Mouse (Mus musculus) hindbrain, embryonic 11.5 days (tissue): ENCODE results near the gene Fam25c. TPM values are rescaled to one million over a fixed set of nuclear protein-coding genes. Genes with fewer than 3 reads are reported as not detected.
A peak's percentile ranks its signal among the peaks of the same experiment; 100 is the strongest.

ENCODE experiments used
- ATAC-seq: fragments of 200-750 bp; cut with Nextera tagmentation; 2 replicates; pipeline ENCODE4 v1.8.0; 2017; ENCODE audit warnings: mild to moderate bottlenecking, moderate TSS enrichment, moderate library complexity; ENCODE audit not compliant: low FRiP score
- DNase-seq: peaks from one replicate; pipeline ENCODE4 v3.0.0-alpha.2; 2015; ENCODE audit warnings: low spot score
- H3K27ac ChIP-seq: fragments of 300-500 bp; sonication (generic); 2 replicates; pipeline ENCODE4 v1.5.1; 2014; ENCODE audit warnings: mild to moderate bottlenecking, low read depth, low read length
- H3K27me3 ChIP-seq: fragments of 300-500 bp; sonication (generic); 2 replicates; pipeline ENCODE4 v1.6.1; 2014; ENCODE audit warnings: mild to moderate bottlenecking, low read length, moderate library complexity, mixed read lengths; ENCODE audit not compliant: control insufficient read depth, insufficient read depth
- H3K36me3 ChIP-seq: fragments of 300-500 bp; sonication (generic); 2 replicates; pipeline ENCODE4 v1.6.1; 2014; ENCODE audit warnings: mild to moderate bottlenecking, low read length, moderate library complexity, mixed read lengths; ENCODE audit not compliant: control insufficient read depth, insufficient read depth
- H3K4me1 ChIP-seq: fragments of 300-500 bp; sonication (generic); replicated peaks from 2 replicates; pipeline ENCODE4 v1.6.1; 2014; ENCODE audit warnings: low read length, mixed read lengths; ENCODE audit not compliant: control insufficient read depth, insufficient read depth
- H3K4me2 ChIP-seq: fragments of 300-500 bp; sonication (generic); replicated peaks from 2 replicates; pipeline ENCODE4 v1.6.1; 2014; ENCODE audit warnings: mild to moderate bottlenecking, low read depth, low read length
- H3K4me3 ChIP-seq: fragments of 300-500 bp; sonication (generic); 2 replicates; pipeline ENCODE4 v1.5.1; 2014; ENCODE audit warnings: low read depth, low read length
- H3K9ac ChIP-seq: fragments of 300-500 bp; sonication (generic); 2 replicates; pipeline ENCODE4 v1.6.1; 2014; ENCODE audit warnings: low read depth, low read length
- H3K9me3 ChIP-seq: fragments of 300-500 bp; sonication (generic); 2 replicates; pipeline ENCODE4 v1.6.1; 2016; ENCODE audit warnings: low read length; ENCODE audit not compliant: control insufficient read depth
- WGBS: fragments of 180-500 bp; shearing (Covaris S2); extraction: QIAGEN DNeasy Blood & Tissue Kit; methylation state at CpG from one replicate; pipeline ENCODE4 v1.1.7; 2014; 5-methylcytosine and 5-hydroxymethylcytosine counted together
- polyA plus RNA-seq: library from polyadenylated mRNA; unstranded; fragments of >200 nt; fragmentation: Nextera tagmentation; extraction: Ambion mirVana; gene quantifications from 2 replicates; pipeline ENCODE4 v1.2.1, GENCODE M21; 2014

Fam25c gene
- polyA plus RNA-seq, 1 experiment from 2014 or later: not detected

DNA sequence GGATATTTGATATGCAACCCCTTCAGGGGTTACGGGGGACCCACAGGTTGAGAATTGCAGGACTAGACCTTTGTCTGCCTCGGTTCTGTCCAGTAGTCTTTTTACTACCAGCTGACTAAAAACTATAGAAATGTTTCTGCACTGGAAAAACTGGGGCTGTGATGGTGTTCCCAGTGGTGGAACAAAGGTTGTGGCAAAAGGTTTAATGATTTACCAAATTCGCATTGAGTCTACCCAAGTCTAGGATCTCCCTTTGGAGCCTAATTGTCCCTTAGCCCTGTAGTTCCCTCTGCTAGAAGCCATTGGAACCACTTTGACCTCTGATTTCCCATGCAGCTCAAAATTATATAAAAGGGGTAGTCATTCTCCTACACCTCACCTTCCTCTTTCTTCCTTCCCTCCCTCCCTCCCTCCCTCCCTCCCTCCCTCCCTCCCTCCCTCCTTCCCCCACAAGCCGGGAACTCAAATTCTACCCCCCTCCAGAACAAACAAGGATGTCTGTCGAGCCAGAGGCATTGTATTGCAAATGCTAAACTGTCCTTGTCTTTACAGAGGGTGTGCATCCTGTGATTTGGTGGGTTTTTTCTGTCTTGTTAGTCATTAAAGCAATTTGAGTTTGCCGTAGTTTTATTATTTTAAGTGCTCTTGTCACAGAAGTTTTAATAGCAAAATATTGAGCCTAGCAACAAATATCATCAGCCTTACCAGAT, 42.7 kb downstream of the Fam25c start:
- no peaks in the 10 kb centered on the region for H3K36me3 ChIP-seq
- peak overlapping the region; percentile 68 for H3K4me2 ChIP-seq
- no peak for ATAC-seq
- no peaks in the 10 kb centered on the region for H3K27me3 ChIP-seq
- H3K9me3 ChIP-seq: no peaks in the 10 kb centered on the region
- H3K4me1 ChIP-seq: no peaks in the 10 kb centered on the region
- no peak overlapping the region for H3K27ac ChIP-seq
- DNase-seq: no peak
- WGBS: 18% methylated on average over 5 of the region's 6 CpGs
- peak overlapping the region; percentile 19; the same call in 1 of the 2 replicates for H3K9ac ChIP-seq
- H3K4me3 ChIP-seq: peak overlapping the region; percentile 70

DNA sequence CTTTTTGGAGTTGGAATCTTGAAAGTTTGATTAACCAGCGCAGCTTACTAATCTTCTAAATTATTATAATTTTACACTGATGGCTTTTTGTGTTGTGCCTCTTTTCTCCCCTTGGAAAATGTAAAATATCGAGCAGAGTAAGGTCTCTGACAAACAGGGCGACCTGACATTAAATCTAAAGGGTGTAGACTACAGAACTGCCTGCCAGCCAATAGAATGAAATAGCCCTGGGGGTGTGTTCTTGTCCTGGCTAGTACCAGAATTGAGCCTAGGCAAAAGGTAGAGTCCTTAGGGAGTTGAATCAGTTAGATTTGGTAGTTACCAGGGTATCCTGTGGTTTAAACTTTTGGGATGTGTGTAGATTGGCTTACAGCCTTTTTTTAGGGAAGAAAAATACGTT, 43.5 kb downstream of the Fam25c start:
- H3K4me1 ChIP-seq: no peaks in the 10 kb centered on the region
- H3K36me3 ChIP-seq: no peaks in the 10 kb centered on the region
- DNase-seq: peak; percentile 34
- no peak for ATAC-seq
- H3K4me3 ChIP-seq: peak overlapping the region; percentile 70
- WGBS: 3% methylated on average over 4 of the region's 4 CpGs
- peak overlapping the region; percentile 68 for H3K4me2 ChIP-seq
- H3K27ac ChIP-seq: no peak overlapping the region
- H3K9ac ChIP-seq: peak overlapping the region; percentile 90
- H3K9me3 ChIP-seq: no peaks in the 10 kb centered on the region
- no peaks in the 10 kb centered on the region for H3K27me3 ChIP-seq

DNA sequence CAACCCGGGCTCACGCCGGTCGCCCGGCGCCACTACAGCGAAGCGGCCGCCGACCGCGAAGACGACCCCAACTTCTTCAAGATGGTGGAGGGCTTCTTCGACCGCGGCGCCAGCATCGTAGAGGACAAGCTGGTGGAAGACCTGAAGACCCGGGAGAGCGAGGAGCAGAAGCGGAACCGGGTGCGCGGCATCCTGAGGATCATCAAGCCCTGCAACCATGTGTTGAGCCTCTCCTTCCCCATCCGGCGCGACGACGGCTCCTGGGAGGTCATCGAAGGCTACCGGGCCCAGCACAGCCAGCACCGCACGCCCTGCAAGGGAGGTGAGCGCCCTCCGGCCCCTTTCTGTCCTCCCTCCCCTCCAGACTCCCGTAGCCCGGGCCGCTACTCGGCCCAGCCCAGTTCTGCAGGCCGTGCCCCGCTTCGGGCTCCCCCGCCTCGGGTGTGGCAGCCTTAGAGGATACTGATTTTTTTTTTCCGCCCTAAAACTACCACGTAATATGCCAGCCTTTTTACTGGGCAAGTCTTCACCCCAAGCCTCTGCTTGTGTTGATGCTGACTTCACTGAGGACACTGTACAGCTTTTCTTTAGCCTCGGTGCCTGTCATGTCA, 44.1 kb downstream of the Fam25c start:
- DNase-seq (no peak), ATAC-seq (peak; percentile 52)
- Histone ChIP-seq H3K4me1 (no peaks in the 10 kb centered on the region), H3K9me3 (no peaks in the 10 kb centered on the region), H3K27me3 (no peaks in the 10 kb centered on the region), H3K36me3 (no peaks in the 10 kb centered on the region), H3K4me3 (peak overlapping the region; percentile 70), H3K4me2 (peak overlapping the region; percentile 68), H3K27ac (peak overlapping the region; percentile 94), H3K9ac (peak overlapping the region; percentile 90)
- WGBS: under 1% methylated on average over 35 of the region's 47 CpGs

DNA sequence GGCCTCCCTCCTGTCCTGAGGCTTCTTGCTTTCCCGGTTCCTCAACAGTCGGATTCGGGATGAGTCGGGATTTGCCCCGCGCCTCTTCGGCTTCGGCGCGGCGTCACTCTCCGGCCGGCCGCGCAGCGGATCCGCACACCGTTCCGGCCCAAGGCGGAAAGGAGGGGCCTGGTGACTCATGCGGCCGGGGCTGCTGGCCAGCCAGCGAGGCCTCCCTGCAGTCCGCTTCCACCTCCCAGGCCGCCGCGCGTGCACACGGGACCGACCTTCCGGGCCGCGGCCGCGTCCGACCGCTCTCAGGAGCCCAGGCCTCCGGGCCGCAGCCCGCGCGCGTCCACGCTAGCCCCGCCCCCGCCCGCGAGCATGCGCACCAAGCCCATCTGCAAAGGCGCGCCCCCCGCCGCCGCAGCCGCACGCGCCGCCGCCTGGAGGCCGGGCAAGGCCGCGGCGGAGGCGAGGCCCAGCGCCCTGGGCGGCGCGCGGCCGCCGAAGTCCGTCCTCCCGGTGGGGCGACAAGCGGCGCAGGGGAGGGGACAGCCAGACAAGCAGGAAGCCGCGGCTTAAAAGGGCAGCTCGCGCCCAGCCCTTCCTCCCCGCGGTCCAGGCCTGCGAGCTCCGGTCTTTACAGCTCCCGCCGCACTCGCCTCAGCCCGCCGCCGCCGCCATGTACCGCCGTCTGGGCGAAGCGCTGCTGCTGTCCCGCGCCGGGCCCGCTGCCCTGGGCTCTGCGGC, 44.8 kb downstream of the Fam25c start, which contains the start of the genes Shld2 and Glud1:
Shld2 (minus strand) TSS at position 260 of the 732 bp plus-strand sequence.
Glud1 (plus strand) TSS at position 494 of the 732 bp plus-strand sequence.
- H3K4me2 ChIP-seq: peak within 1 kb of the TSS; percentile 68
- H3K4me3 ChIP-seq: peak within 1 kb of the TSS; percentile 70
- H3K36me3 ChIP-seq: no peaks in the 10 kb centered on the region
- peak within 1 kb of the TSS; percentile 94 for H3K27ac ChIP-seq
- ATAC-seq (peak; percentile 98), DNase-seq (peak; percentile 97)
- no peaks in the 10 kb centered on the region for H3K4me1 ChIP-seq
- WGBS: under 1% methylated on average over 42 of the region's 100 CpGs
- no peaks in the 10 kb centered on the region for H3K9me3 ChIP-seq
- H3K27me3 ChIP-seq: no peaks in the 10 kb centered on the region
- peak within 1 kb of the TSS; percentile 90 for H3K9ac ChIP-seq

DNA sequence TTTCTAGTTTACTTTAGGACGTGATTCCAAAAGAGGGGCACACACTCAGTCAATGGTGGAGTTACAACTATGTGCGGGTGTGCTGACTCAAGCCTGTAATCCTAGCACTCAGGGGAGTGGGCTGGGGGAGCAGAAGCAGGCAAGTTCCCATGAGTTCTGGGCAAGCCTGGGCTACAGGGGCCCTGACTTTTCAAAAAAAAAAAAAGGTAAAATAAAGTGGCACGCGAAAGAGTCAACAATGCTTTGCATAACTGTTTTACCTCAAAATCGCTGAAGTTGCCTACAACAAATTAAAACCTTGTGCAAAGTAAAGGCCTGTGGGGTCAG, 45.4 kb downstream of the Fam25c start:
- no peaks in the 10 kb centered on the region for H3K36me3 ChIP-seq
- no peak for ATAC-seq
- H3K9ac ChIP-seq: peak overlapping the region; percentile 73
- no peak for DNase-seq
- H3K4me3 ChIP-seq: peak overlapping the region; percentile 70
- H3K9me3 ChIP-seq: no peaks in the 10 kb centered on the region
- peak overlapping the region; percentile 48 for H3K4me2 ChIP-seq
- no peaks in the 10 kb centered on the region for H3K27me3 ChIP-seq
- WGBS: 11% methylated on average over 5 of the region's 5 CpGs
- peak overlapping the region; percentile 94 for H3K27ac ChIP-seq
- no peaks in the 10 kb centered on the region for H3K4me1 ChIP-seq

DNA sequence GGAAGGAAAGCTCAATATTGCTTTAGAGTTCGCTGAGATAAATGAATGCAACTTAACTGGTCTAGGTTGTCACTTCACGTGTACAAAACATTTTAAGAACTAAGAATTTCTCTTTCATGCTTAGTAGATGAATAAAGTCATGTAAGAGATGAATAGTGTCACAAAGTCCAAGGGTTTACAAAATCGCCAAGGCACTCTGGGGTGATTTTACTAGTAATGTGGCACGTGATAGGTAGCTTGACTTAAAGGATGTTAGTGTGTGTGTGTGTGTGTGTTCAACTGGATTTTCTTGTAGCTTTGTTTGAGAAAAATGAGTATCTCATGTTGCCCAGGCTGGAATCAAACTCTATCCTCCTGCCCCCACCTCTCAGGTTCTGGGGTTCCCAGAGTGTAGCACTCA, 46.0 kb downstream of the Fam25c start:
- Histone ChIP-seq H3K9me3 (no peaks in the 10 kb centered on the region), H3K9ac (no peak overlapping the region), H3K4me1 (no peaks in the 10 kb centered on the region), H3K4me2 (no peak overlapping the region), H3K27ac (no peak overlapping the region), H3K27me3 (no peaks in the 10 kb centered on the region), H3K4me3 (no peak overlapping the region), H3K36me3 (no peaks in the 10 kb centered on the region)
- DNase-seq: no peak
- ATAC-seq: no peak
- WGBS: 92% methylated on average over 4 of the region's 4 CpGs

DNA sequence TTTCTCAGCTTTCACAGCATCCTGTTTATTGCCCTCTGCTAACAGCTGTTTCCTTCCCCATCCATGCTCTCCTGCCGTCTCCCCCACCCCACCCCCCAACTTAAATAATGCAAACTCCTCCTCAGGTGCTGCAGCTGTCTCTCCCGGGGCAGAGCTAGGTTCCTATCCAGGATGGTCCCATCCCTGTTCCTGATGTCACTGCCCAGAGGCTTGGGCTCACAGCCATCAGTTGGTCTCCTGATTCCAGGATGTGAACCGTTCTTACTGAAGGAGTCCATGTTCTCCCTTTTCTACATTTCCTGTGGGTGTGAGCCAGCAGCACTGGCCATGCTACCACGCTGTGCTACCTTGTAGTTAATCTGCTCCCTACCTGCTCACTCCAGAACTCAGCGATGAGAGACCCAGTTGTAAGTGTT, 52.0 kb downstream of the Fam25c start:
- Histone ChIP-seq H3K9me3 (no peaks in the 10 kb centered on the region), H3K36me3 (no peaks in the 10 kb centered on the region), H3K27me3 (no peaks in the 10 kb centered on the region), H3K27ac (no peak overlapping the region), H3K9ac (no peak overlapping the region), H3K4me1 (no peaks in the 10 kb centered on the region), H3K4me2 (no peak overlapping the region), H3K4me3 (no peak overlapping the region)
- no peak for ATAC-seq
- WGBS: 47% methylated on average over 5 of the region's 5 CpGs
- DNase-seq: no peak

DNA sequence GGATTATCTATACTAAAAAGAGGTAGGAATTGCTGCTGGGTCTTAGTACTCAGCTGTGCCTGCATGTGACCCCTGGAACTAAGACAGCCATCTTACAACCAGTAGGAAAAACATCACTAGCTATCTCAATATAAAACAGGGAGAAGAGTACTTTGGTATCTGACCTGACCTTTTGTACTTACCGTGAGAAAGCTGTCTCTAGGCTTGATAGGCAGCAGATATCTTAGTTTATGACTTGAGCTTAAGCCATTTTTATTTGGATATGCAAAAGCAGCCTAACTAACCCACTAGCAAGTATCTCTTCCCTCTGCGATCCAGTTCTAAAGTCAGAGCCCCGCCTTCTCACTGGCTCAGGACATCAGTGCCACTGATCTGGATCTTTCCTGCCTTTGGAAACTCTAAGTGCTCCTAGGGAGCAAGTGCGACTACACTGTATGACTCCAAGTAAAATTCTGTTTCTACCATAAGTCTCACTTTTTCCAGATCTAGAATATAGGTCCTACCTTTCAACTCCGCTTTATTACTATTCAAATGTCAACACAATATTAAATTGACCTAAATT, 52.5 kb downstream of the Fam25c start:
- 78% methylated on average over 5 of the region's 5 CpGs for WGBS
- no peak overlapping the region for H3K9ac ChIP-seq
- no peak overlapping the region for H3K4me2 ChIP-seq
- no peak overlapping the region for H3K27ac ChIP-seq
- ATAC-seq (no peak), DNase-seq (no peak)
- no peak overlapping the region for H3K4me3 ChIP-seq
- H3K9me3 ChIP-seq: no peaks in the 10 kb centered on the region
- no peaks in the 10 kb centered on the region for H3K27me3 ChIP-seq
- no peaks in the 10 kb centered on the region for H3K36me3 ChIP-seq
- no peaks in the 10 kb centered on the region for H3K4me1 ChIP-seq
